Mouse (Mus musculus) forebrain, embryonic 12.5 days (tissue): Measurements from ENCODE around the gene Hist1h2ad. TPM values are rescaled to one million over a fixed set of nuclear protein-coding genes. Genes with fewer than 3 reads are reported as not detected.
"Not testable (repeated sequence)": the region's sequence is repeated elsewhere in the genome, so short reads cannot be mapped to it uniquely, and the experiment has no call there.

Experiments
- ATAC-seq: fragments of 200-750 bp; cut with Nextera tagmentation; 2 replicates; pipeline ENCODE4 v1.8.0; 2017; ENCODE audit warnings: moderate TSS enrichment; ENCODE audit not compliant: low FRiP score
- H3K27ac ChIP-seq: fragments of 300-500 bp; sonication (generic); 2 replicates; pipeline ENCODE4 v1.5.1; 2016; ENCODE audit warnings: mild to moderate bottlenecking
- H3K27me3 ChIP-seq: fragments of 300-500 bp; sonication (generic); 2 replicates; pipeline ENCODE4 v1.6.1; 2016; ENCODE audit warnings: mild to moderate bottlenecking
- H3K36me3 ChIP-seq: fragments of 300-500 bp; sonication (generic); replicated peaks from 2 replicates; pipeline ENCODE4 v1.6.1; 2016; ENCODE audit warnings: mild to moderate bottlenecking
- H3K4me1 ChIP-seq: fragments of 300-500 bp; sonication (generic); 2 replicates; pipeline ENCODE4 v1.6.1; 2016
- H3K4me2 ChIP-seq: fragments of 300-500 bp; sonication (generic); 2 replicates; pipeline ENCODE4 v1.6.1; 2016; ENCODE audit warnings: mild to moderate bottlenecking, moderate library complexity
- H3K4me3 ChIP-seq: fragments of 300-500 bp; sonication (generic); replicated peaks from 2 replicates; pipeline ENCODE4 v1.5.1; 2016; ENCODE audit warnings: mild to moderate bottlenecking
- H3K9ac ChIP-seq: fragments of 300-500 bp; sonication (generic); 2 replicates; pipeline ENCODE4 v1.6.1; 2016; ENCODE audit warnings: mild to moderate bottlenecking
- H3K9me3 ChIP-seq: fragments of 300-500 bp; sonication (generic); 2 replicates; pipeline ENCODE4 v1.6.1; 2016
- WGBS: fragments of 180-500 bp; shearing (Covaris S2); methylation state at CpG from one replicate; pipeline ENCODE4 v1.1.7; 2016; 5-methylcytosine and 5-hydroxymethylcytosine counted together
- polyA plus RNA-seq: library from polyadenylated mRNA; unstranded; fragments of >200 nt; fragmentation: Nextera tagmentation; extraction: Ambion mirVana; gene quantifications from 2 replicates; pipeline ENCODE4 v1.2.1, GENCODE M21; 2016

The Hist1h2ad gene
- polyA plus RNA-seq, 1 experiment from 2014 or later, result 1.3 TPM

DNA sequence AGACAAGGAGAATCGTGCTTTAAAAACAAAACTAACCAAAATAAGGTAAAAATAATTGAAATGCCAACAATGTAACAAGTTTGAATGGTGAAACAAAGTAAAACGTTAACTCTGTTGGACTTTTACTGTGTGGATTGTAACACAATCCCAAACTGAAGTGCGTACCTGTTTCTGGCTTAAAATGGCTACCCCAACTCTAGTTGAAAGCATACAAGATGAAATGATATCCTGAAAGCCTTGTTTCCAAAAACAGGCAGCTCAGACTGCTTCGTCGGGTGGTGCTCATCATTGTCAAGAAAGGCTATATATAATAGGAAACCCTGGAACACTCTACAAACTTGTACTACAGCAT lies 12.7 kb upstream of the Hist1h2ad start:
- H3K9ac ChIP-seq, result peak overlapping the region; percentile 63
- H3K4me2 ChIP-seq, result peak overlapping the region; percentile 64
- not testable (repeated sequence) for H3K36me3 ChIP-seq, H3K27me3 ChIP-seq, H3K9me3 ChIP-seq, ATAC-seq, H3K4me1 ChIP-seq
- 0% methylated on average over 2 of the region's 5 CpGs for WGBS
- H3K4me3 ChIP-seq, result peak overlapping the region; percentile 44
- peak overlapping the region; percentile 99 for H3K27ac ChIP-seq

DNA sequence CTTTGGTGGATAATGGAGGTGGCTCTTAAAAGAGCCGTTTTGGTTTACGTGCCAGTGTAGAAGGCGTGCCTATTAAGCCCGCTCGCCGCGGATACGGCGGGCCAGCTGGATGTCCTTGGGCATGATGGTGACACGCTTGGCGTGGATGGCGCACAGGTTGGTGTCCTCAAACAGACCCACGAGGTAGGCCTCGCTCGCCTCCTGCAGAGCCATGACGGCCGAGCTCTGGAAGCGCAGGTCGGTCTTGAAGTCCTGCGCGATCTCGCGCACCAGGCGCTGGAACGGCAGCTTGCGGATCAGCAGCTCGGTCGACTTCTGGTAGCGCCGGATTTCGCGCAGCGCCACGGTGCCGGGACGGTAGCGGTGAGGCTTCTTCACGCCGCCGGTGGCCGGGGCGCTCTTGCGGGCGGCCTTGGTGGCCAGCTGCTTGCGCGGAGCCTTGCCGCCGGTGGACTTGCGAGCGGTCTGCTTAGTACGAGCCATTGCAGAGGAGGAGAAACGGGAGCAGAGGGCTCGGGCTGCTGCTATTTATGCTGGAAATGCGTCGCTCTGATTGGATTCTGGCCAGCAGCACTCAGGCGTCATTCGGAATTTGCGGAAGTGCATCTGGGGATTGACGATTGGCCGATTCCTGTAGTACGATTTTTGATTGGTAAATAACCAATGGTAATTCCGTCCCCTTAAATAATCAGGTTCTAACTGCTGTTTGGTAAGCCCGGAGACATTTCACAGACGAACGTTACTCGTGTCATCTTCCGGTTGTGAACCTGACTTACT lies 12.1 kb upstream of the Hist1h2ad start, which contains the start of gene Hist1h3e:
TSS of gene Hist1h3e (minus strand) at position 487 of the 777 bp plus-strand sequence.
- under 1% methylated on average over 48 of the region's 67 CpGs for WGBS
- peak; percentile 98 for ATAC-seq
- Histone ChIP-seq H3K27ac (peak within 1 kb of the TSS; percentile 99), H3K4me3 (peak within 1 kb of the TSS; percentile 44), H3K4me2 (peak within 1 kb of the TSS; percentile 64), H3K9ac (peak within 1 kb of the TSS; percentile 63)
- not testable (repeated sequence) for H3K27me3 ChIP-seq, H3K36me3 ChIP-seq, H3K9me3 ChIP-seq, H3K4me1 ChIP-seq

DNA sequence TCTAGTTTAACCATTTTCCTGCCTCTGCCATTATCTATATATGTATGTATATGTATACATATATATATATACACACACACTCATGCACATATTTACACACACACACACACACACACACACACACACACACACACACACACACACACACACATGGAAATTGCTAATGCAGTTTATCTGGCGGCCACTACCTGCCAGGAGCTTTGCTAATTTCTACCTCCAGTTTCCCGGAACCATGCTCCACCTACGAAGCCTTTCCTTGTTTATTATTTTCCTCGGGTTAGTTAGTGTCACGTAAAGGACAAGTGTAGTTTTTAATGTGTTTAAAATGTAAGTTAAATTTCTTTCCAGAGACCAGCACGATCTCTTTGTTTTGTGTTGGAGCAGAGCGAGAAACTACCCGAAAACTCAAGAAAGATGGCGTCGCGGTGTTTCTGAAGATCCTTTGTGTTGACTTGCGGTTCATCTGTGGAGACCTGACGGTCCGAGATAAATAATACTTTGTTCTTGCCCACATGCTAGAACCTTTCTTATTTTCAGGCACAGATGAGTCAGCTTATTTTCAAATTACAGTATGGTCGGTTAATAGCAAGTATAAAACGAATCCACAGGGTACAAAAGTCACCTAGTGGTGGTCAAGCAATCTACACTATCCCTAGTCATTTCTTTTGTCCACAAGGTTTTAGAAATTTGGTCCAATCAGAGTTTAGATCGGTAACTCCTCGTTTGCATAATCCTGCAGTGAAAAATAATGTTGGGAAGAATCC lies 11.3 kb upstream of the Hist1h2ad start:
- peak overlapping the region; percentile 64 for H3K4me2 ChIP-seq
- peak; percentile 57 for ATAC-seq
- peak overlapping the region; percentile 48 for H3K9ac ChIP-seq
- no peaks in the 10 kb centered on the region for H3K36me3 ChIP-seq
- peak overlapping the region; percentile 99 for H3K27ac ChIP-seq
- 2% methylated on average over 18 of the region's 18 CpGs for WGBS
- H3K4me3 ChIP-seq, result peak overlapping the region; percentile 44
- H3K9me3 ChIP-seq, result no peaks in the 10 kb centered on the region
- no peaks in the 10 kb centered on the region for H3K27me3 ChIP-seq
- H3K4me1 ChIP-seq, result no peaks in the 10 kb centered on the region; the same call in 1 of the 2 replicates

DNA sequence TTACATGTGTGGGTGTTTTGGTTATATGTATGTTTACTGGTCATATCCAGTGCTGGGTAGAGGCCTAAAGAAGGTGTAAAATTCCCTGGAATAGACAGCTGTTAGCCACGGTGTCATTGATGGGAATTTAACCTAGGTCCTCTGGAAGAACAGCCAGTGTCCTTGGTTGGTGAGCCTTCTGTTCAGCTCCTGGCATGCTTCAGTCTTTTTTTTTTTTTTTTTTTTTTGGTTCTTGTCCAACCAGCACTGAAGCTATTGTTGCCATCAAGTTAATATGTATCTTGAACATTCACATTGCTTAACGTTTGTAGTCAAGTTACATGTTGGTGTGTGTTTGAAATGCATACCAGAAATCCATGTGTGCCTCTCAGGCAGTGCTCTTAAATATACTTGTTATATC lies 9.7 kb upstream of the Hist1h2ad start:
- Histone ChIP-seq H3K4me3 (no peak overlapping the region), H3K4me1 (no peaks in the 10 kb centered on the region; the same call in 1 of the 2 replicates), H3K27me3 (no peaks in the 10 kb centered on the region), H3K27ac (peak overlapping the region; percentile 99; the same call in 1 of the 2 replicates), H3K36me3 (no peaks in the 10 kb centered on the region), H3K4me2 (no peak overlapping the region), H3K9me3 (no peaks in the 10 kb centered on the region), H3K9ac (no peak overlapping the region)
- 84% methylated on average over 2 of the region's 2 CpGs for WGBS
- ATAC-seq, result no peak

DNA sequence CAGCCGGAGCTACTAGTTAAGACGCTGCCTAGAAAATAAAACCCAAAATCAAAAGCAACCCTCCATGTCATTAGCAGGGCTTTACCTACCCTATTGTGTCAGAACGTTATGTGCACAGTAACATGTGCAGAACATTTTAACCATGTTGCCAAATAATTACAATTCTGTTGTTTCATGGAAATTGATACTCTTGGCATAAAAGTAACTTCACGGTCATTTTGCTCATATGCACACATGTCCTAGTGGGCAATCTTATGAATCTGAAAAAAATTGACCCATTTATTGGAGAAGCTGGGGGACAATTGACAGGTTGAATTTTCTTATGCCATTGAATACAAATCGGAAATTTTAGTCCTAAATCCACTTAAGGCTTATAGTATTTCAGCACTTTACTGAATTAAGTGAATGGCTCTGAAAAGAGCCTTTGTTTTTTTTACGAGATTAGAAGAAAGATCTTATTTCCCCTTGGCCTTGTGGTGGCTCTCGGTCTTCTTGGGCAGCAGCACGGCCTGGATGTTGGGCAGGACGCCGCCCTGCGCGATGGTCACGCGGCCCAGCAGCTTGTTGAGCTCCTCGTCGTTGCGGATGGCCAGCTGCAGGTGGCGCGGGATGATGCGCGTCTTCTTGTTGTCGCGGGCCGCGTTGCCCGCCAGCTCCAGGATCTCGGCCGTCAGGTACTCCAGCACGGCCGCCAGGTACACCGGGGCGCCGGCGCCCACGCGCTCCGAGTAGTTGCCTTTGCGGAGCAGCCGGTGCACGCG lies 3.7 kb upstream of the Hist1h2ad start:
- peak overlapping the region; percentile 49 for H3K9ac ChIP-seq
- not testable (repeated sequence) for ATAC-seq, H3K9me3 ChIP-seq, H3K36me3 ChIP-seq, H3K27me3 ChIP-seq
- peak overlapping the region; percentile 66 for H3K4me2 ChIP-seq
- peaks cover 17% of the 10 kb centered on the region for H3K4me1 ChIP-seq
- WGBS, result under 1% methylated on average over 29 of the region's 41 CpGs
- H3K4me3 ChIP-seq, result peak overlapping the region; percentile 47
- peak overlapping the region; percentile 97 for H3K27ac ChIP-seq

DNA sequence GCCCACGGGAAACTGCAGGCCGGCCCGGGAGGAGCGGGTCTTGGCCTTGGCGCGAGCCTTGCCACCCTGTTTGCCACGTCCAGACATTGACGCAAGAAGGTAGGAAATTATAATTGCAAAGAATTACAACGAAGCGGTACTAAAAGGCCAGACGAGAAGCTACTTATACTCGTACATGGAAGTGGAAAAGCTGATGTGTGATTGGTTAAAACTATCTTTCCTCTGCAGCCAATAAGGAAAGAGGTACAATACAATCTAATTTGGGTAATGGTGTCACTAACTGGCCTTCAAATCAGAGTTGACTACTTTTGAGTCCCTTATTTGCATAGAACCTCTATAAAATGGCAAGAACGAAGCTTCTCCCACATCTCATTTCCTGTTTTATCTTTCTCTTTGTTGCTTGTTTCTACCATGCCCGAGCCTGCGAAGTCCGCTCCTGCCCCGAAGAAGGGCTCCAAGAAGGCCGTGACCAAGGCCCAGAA lies 3.1 kb upstream of the Hist1h2ad start, which contains the start of the genes Hist1h2ae and Hist1h2bg:
TSS of gene Hist1h2ae (minus strand) at position 199 of the 482 bp plus-strand sequence.
TSS of gene Hist1h2bg (plus strand) at position 375 of the 482 bp plus-strand sequence.
- Histone ChIP-seq H3K9ac (peak within 1 kb of the TSS; percentile 77), H3K27me3 (no peaks in the 10 kb centered on the region), H3K4me3 (peak within 1 kb of the TSS; percentile 47), H3K4me1 (peaks cover 18% of the 10 kb centered on the region), H3K27ac (peak within 1 kb of the TSS; percentile 97), H3K36me3 (no peaks in the 10 kb centered on the region), H3K4me2 (peak within 1 kb of the TSS; percentile 66), H3K9me3 (no peaks in the 10 kb centered on the region)
- WGBS, result under 1% methylated on average over 18 of the region's 18 CpGs
- peak; percentile 90 for ATAC-seq

DNA sequence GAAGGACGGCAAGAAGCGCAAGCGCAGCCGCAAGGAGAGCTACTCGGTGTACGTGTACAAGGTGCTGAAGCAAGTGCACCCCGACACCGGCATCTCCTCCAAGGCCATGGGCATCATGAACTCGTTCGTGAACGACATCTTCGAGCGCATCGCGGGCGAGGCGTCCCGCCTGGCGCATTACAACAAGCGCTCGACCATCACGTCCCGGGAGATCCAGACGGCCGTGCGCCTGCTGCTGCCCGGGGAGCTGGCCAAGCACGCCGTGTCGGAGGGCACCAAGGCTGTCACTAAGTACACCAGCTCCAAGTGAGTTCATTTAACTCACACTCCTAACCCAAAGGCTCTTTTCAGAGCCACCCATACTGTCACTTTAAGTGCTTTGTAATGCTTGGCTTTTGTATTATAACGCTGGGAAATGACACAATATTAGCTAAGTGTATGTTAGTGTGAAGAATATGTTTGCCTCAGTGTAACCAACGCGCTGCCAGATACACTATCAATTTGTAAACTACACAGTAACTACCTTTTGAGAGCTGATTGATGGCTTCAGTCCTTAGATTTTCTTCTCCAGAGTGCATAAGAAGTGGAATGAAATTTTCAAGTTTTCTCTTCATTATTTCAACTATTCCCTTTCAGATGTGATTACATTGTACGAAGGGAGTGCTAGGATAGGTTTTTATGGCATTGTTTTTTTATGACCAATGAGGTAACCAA lies 2.5 kb upstream of the Hist1h2ad start:
- not testable (repeated sequence) for ATAC-seq, H3K36me3 ChIP-seq, H3K27me3 ChIP-seq, H3K9me3 ChIP-seq
- WGBS, result under 1% methylated on average over 14 of the region's 34 CpGs
- Histone ChIP-seq H3K9ac (peak overlapping the region; percentile 77), H3K4me2 (peak overlapping the region; percentile 66), H3K4me3 (peak overlapping the region; percentile 47), H3K27ac (peak overlapping the region; percentile 97), H3K4me1 (peaks cover 24% of the 10 kb centered on the region)

DNA sequence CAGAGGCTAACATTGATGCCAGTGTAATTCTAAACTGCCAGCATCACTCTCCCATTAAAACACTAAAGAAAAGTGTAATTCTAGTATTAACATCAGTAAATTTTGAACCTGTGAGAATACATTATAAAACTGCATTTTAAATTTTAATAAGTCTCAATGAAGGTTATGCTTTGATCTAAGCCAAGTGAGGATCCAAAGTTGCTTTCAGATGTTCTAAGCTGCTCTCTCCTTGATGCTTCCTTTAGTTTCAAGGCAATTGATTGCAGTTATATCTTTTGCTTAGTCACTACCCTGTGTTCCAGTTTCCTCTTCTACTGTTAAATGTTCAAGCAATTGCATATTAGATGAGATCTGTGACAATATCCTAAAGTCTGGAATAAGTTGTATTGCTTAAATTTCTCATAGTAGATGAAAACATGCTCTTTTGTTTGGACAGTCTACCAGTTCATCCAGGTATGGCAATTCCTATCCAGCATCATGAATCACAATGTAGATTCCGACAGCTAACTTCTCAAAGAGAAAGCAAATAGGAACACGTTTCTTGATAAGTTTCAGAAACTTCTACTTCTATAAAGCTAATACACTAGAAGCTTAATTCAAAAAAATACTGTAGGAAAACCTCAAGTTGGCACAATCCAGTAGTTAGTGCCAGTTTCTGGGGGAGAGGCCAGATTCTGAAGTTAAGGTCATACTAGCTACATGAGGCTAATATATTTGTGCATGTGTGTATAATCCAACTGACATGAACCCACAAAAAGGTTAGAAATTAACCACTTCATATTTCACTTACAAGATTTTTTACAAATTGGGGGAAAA lies 1.8 kb upstream of the Hist1h2ad start:
- Histone ChIP-seq H3K27ac (peak overlapping the region; percentile 97), H3K4me1 (peaks cover 31% of the 10 kb centered on the region), H3K27me3 (no peaks in the 10 kb centered on the region), H3K9ac (peak overlapping the region; percentile 77), H3K9me3 (no peaks in the 10 kb centered on the region), H3K36me3 (no peaks in the 10 kb centered on the region), H3K4me2 (peak overlapping the region; percentile 66), H3K4me3 (peak overlapping the region; percentile 47)
- 33% methylated on average over 2 of the region's 2 CpGs for WGBS
- no peak for ATAC-seq

DNA sequence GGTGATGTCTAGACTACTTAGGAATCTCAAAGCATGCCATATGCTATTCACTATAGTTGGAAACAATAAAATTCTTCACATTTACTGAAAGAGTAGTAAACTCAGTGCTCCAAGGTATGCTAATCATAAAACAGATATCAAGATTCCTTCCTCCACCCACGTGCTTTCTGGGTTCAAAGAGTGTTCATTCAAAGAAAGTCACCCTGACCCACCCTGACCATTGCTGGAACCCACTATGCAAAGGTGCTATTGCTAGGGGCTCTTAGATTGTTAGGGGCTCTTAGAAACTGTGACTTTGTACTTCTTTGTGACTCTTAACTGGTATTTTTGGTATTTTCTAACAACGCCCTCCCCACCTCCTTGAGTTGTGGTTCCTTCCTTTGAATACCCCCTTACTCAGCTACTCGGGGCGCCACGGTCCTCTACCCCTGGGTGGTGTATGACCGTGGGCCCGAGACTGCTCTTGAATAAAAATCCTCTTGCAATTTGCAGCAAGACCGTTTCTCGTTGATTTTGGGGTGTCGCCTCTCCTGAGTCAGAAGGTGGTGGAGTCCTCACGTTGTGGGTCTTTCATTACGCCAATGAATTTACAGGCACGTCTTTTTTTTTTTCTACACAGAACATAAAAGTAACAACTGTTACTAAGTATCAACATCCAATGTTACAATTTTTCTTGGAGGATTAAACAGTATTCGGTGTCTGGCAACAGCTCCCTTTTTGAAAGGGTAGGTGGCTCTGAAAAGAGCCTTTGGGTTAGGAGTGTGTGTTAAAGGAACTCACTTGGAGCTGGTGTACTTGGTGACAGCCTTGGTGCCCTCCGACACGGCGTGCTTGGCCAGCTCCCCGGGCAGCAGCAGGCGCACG lies 915 bp upstream of the Hist1h2ad start:
- Histone ChIP-seq H3K4me3 (peak overlapping the region; percentile 47), H3K27ac (peak overlapping the region; percentile 97), H3K4me1 (peaks cover 31% of the 10 kb centered on the region), H3K9ac (peak overlapping the region; percentile 77), H3K4me2 (peak overlapping the region; percentile 66)
- H3K27me3 ChIP-seq, ATAC-seq, H3K9me3 ChIP-seq, H3K36me3 ChIP-seq: not testable (repeated sequence)
- WGBS, result 6% methylated on average over 20 of the region's 20 CpGs

DNA sequence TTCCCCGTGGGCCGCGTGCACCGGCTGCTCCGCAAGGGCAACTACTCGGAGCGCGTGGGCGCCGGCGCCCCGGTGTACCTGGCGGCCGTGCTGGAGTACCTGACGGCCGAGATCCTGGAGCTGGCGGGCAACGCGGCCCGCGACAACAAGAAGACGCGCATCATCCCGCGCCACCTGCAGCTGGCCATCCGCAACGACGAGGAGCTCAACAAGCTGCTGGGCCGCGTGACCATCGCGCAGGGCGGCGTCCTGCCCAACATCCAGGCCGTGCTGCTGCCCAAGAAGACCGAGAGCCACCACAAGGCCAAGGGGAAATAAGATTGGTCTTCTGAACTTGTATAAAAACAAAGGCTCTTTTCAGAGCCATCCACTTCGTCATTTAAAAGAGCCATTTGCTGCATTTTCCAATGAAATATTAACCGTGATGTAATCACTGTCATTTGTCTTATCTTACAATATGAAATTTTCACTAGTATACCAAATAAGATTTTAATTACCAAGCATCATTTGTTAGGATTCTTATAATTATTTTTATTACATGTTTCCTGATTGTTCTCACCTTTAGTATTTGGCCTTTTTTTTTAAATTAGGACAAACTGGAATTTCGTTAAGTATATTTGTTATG lies 477 bp downstream of the Hist1h2ad start:
- not testable (repeated sequence) for H3K27me3 ChIP-seq, H3K9me3 ChIP-seq, H3K36me3 ChIP-seq
- peak overlapping the region; percentile 56; the same call in 1 of the 2 replicates for H3K9ac ChIP-seq
- ATAC-seq, result 0 out of 2 replicates have a peak, but pooled peaks have one; percentile 0
- 2% methylated on average over 10 of the region's 39 CpGs for WGBS
- H3K4me3 ChIP-seq, result peak overlapping the region; percentile 47
- H3K4me2 ChIP-seq, result peak overlapping the region; percentile 67
- peak overlapping the region; percentile 97 for H3K27ac ChIP-seq
- H3K4me1 ChIP-seq, result peaks cover 31% of the 10 kb centered on the region
